Mouse (Mus musculus) kidney, adult 8-10 months (tissue): ENCODE results near the gene Syt16.
A peak's percentile ranks its signal among the peaks of the same experiment; 100 is the strongest.

Experiments used
- DNase-seq, 2 experiments: peaks; one replicate each; pipeline ENCODE4 v3.0.0; 2022

The Syt16 gene

DNA sequence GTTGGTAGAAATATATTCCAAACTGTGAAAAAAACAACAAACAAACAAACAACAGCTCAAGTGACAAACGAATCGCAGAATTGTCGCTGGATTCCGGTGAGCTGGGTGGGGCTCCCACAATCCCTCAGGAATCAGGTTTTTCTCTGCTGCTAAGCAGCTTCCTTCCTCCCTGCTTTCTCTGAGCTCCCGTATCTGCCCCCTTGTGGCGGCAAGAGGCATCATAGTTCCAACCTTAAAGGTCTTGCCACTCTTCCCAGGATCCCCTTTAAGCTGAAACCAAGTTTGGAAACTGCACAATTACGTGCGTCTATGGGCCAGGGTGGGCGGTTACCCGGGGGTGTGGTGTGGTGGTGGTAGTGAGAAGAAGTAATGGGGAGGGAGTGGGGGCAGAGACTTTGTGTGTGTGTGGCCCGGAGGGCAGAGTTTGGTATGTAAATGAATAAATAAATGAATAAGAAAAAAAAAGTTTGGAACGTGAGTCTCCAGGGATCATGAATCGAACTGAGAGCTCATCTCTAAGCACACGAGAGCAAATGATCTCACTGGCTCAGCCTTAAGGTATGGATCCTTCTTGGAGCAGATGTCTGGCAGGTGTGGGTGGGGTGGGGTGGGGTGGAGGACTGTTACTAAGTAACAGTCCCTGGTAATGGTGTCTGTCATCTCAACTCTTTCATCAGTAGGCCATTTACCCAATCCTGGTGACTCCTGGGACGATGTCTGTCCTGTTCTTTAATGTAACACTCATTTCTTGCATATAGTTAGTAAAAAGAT, 319.7 kb downstream of the Syt16 start:
- DNase-seq: peak; percentile 64 to 65

DNA sequence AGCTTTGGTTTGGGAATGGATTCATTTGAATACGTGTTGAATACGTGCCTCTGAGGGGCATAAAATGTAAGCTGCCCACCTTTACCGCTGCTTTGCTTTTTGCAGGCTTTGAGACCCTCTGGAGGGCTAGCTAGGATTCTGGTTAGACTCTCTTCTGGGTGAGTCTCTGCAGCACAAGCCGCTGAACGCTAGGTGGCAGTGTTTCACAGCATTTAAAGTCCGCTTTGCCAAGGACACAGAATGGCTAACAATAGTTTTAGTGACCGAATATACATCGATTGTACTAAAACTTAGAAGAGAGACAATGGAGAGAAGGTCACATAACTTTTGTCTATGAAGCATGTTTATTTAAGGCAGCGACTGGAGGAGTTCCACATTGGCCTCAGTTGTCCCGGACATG, 322.9 kb downstream of the Syt16 start:
- peak; percentile 19 to 64 for DNase-seq

DNA sequence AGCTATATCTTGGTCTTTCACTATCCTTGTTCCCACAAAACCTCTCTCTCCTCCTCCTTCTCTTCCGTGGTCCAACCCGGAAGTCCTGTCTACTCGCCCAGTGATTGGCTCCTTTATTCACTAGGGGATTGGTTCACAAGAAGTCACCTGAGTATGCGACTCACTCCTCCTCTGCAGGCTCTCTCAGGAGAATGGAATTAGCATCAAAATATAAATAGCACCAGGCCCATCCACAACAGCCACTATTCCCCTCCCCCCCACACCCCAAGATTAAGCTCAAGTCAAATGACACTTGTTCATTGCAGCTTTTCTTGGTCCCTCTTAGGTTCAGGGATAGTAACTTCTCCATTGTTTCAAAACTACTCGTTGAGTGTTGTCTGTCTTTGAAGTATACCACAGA, 324.5 kb downstream of the Syt16 start:
- no peak for DNase-seq
